Mouse (Mus musculus) olfactory bulb, adult 2 months (tissue): ENCODE results near the gene Gm960.

ENCODE experiments used
- CTCF ChIP-seq: fragments of 200-500 bp; IDR thresholded peaks from 2 replicates; pipeline ENCODE4 v1.5.1; 2012; ENCODE audit warnings: low read depth, mild to moderate bottlenecking, low read length, moderate library complexity; ENCODE audit not compliant: insufficient read depth
- POLR2A ChIP-seq: fragments of 200-500 bp; IDR thresholded peaks from 2 replicates; pipeline ENCODE4 v1.6.1; 2012; ENCODE audit warnings: mild to moderate bottlenecking, low read depth, low read length, moderate library complexity; ENCODE audit not compliant: insufficient read depth

- TF ChIP-seq CTCF (no peak), POLR2A (no peak)
Observed at GRCm38 (mm10) chr19:4644271-4644670, 54.2 kb downstream of the Gm960 start.
